Mouse (Mus musculus): Measurements from ENCODE around the gene Usp34. TPM values are rescaled to one million over a fixed set of nuclear protein-coding genes. Genes with fewer than 3 reads are reported as not detected.
"Not testable (repeated sequence)": the region's sequence is repeated elsewhere in the genome, so short reads cannot be mapped to it uniquely, and the experiment has no call there.

The Usp34 gene
- polyA plus RNA-seq, 1 experiment: 110 TPM

DNA sequence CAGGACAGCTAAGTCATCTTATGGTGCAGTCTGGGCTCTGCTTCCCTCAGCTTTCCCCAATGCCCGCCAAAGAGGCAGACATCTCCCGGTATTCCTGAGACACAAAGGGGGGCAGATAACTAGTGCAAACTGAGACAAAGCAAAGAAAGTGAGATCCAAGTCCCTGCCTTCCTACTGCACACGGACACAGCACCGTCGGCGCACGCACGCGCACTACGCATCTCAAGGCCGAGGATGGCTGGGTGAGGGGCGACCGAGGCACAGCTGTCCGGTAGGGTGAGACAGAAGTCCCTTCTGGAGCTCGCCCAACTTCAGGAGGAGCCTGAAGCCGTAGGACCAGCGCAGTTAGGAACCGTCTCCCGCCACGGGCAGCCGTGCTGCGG, 190.6 kb downstream of the Usp34 start:
- H3K9ac ChIP-seq (ENCODE audit: low read depth, poor library complexity, severe bottlenecking): peak overlapping the region; percentile 67
- peak overlapping the region; percentile 67 for H3K4me3 ChIP-seq (ENCODE audit: low read depth, low read length)
- H3K36me3 ChIP-seq (ENCODE audit: control insufficient read depth, insufficient read depth, low read length, poor library complexity, severe bottlenecking): peaks cover 19% of the 10 kb centered on the region
- H3K9me3 ChIP-seq (replicated peaks; ENCODE audit: control insufficient read depth, insufficient read depth, low read length, poor library complexity, severe bottlenecking): no peaks in the 10 kb centered on the region
- no peak overlapping the region for H3K27ac ChIP-seq (ENCODE audit: insufficient read depth, low read length)
- H3K27me3 ChIP-seq (ENCODE audit: control insufficient read depth, insufficient read depth, low read length, poor library complexity, severe bottlenecking): no peaks in the 10 kb centered on the region
- TF ChIP-seq POLR2A (IDR thresholded peaks at IDR 0.05; ENCODE audit: insufficient read depth, low read length): no peak
- no peak for TF ChIP-seq CTCF (IDR thresholded peaks at IDR 0.05; ENCODE audit: low read depth, low read length)
- TF ChIP-seq EP300 (IDR thresholded peaks at IDR 0.05; ENCODE audit: insufficient read depth, low read depth, low read length): no peak
- H3K4me1 ChIP-seq (ENCODE audit: control insufficient read depth, insufficient read depth, low read length): no peaks in the 10 kb centered on the region

DNA sequence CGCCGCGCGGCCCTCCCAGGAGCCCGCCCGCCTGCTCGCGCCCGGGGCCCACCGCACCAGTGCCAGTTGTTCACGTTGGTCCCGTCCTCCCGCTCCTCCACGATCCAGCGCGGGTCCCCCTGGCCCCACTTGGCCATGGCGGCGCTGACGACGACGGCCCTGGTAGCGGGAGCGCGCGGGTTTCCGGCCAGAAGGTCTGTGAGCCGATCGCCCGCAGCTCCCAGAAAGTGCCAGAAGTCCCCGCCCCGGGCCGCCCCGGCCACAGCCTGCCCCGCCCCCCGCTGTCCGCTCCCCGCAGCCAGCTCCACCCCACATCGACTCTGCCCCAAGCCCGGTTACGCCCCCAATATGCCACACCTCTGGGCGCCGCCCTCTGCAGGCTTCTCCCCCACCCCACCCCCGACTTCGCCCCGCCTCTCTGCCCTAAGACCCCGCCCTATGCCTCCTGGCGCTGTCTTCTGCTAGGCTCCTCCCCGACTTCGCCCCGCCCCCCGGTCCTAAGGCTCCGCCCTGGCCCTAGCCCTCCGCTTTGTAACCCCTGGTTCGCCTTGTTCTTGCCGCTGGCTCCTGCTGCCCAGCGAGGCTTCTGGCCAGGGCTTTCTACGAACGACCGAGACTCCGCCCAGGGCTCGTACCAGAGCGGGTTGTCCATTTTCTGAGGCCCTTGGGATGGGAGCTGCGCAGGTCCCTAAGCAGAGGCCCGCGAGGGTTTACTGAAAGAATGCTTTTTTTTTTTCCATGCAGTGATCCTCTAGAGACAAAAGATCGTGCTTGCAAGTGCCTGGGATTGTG, 191.2 kb downstream of the Usp34 start, which contains the start of gene Ahsa2:
Ahsa2 (minus strand) TSS at position 313 of the 792 bp plus-strand sequence.
- H3K27me3 ChIP-seq (ENCODE audit: control insufficient read depth, insufficient read depth, low read length, poor library complexity, severe bottlenecking): no peaks in the 10 kb centered on the region
- no peaks in the 10 kb centered on the region for H3K4me1 ChIP-seq (ENCODE audit: control insufficient read depth, insufficient read depth, low read length)
- TF ChIP-seq POLR2A (IDR thresholded peaks at IDR 0.05; ENCODE audit: insufficient read depth, low read length) (peak; percentile 42), EP300 (IDR thresholded peaks at IDR 0.05; ENCODE audit: insufficient read depth, low read depth, low read length) (no peak)
- no peaks in the 10 kb centered on the region for H3K9me3 ChIP-seq (replicated peaks; ENCODE audit: control insufficient read depth, insufficient read depth, low read length, poor library complexity, severe bottlenecking)
- H3K9ac ChIP-seq (ENCODE audit: low read depth, poor library complexity, severe bottlenecking): peak within 1 kb of the TSS; percentile 67
- peaks cover 13% of the 10 kb centered on the region for H3K36me3 ChIP-seq (ENCODE audit: control insufficient read depth, insufficient read depth, low read length, poor library complexity, severe bottlenecking)
- H3K27ac ChIP-seq (ENCODE audit: insufficient read depth, low read length): no peak within 1 kb of the TSS
- H3K4me3 ChIP-seq (ENCODE audit: low read depth, low read length): peak within 1 kb of the TSS; percentile 67

DNA sequence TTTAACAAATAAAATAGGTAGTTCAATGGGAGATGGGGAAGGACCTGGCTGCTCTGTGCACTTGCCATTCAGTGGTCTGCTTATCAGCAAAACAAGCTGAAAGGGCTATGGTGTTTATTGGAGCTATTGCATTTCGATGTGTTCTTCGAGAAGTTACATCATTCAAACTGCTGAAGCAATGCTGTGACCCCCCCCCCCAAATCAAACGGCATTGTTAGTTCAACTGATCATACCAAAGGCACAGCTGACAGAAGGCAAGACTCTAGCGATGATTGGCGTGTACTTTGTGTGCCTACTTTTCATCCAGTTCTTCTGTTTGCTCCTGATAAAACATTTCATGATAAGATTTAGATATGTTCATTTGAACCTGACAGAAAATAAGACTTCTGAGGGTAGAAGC, 191.9 kb downstream of the Usp34 start:
- Histone ChIP-seq H3K36me3 (ENCODE audit: control insufficient read depth, insufficient read depth, low read length, poor library complexity, severe bottlenecking) (peaks cover 7% of the 10 kb centered on the region), H3K9me3 (replicated peaks; ENCODE audit: control insufficient read depth, insufficient read depth, low read length, poor library complexity, severe bottlenecking) (no peaks in the 10 kb centered on the region), H3K9ac (ENCODE audit: low read depth, poor library complexity, severe bottlenecking) (no peak overlapping the region), H3K27ac (ENCODE audit: insufficient read depth, low read length) (no peak overlapping the region), H3K4me1 (ENCODE audit: control insufficient read depth, insufficient read depth, low read length) (no peaks in the 10 kb centered on the region), H3K4me3 (ENCODE audit: low read depth, low read length) (no peak overlapping the region), H3K27me3 (ENCODE audit: control insufficient read depth, insufficient read depth, low read length, poor library complexity, severe bottlenecking) (no peaks in the 10 kb centered on the region)
- no peak for TF ChIP-seq EP300 (IDR thresholded peaks at IDR 0.05; ENCODE audit: insufficient read depth, low read depth, low read length)

DNA sequence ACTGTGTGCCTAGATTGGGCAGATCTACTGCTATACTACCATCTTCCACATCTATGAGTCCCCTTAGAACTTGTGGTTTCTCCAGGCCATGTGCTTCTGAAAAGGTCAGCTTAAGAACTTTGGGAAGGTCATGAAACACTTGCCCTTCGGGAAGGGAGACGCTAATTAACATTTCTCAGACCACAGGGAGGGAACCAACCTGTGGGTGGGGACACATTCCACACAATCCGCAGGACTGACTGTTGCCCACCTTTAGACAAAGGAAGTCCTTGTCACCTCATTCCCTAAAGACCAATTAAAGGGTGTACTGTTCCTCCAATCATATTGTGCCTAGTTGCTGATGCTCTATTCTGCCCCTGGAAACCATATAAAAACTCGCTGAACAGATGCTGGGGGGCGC, 198.1 kb downstream of the Usp34 start:
- H3K9me3 ChIP-seq (replicated peaks; ENCODE audit: control insufficient read depth, insufficient read depth, low read length, poor library complexity, severe bottlenecking): peaks cover 29% of the 10 kb centered on the region
- H3K4me3 ChIP-seq (ENCODE audit: low read depth, low read length); H3K36me3 ChIP-seq (ENCODE audit: control insufficient read depth, insufficient read depth, low read length, poor library complexity, severe bottlenecking); H3K4me1 ChIP-seq (ENCODE audit: control insufficient read depth, insufficient read depth, low read length); H3K9ac ChIP-seq (ENCODE audit: low read depth, poor library complexity, severe bottlenecking); H3K27me3 ChIP-seq (ENCODE audit: control insufficient read depth, insufficient read depth, low read length, poor library complexity, severe bottlenecking): not testable (repeated sequence)
- peak overlapping the region; percentile 53 for H3K27ac ChIP-seq (ENCODE audit: insufficient read depth, low read length)
- TF ChIP-seq EP300 (IDR thresholded peaks at IDR 0.05; ENCODE audit: insufficient read depth, low read depth, low read length): peak; percentile 85

DNA sequence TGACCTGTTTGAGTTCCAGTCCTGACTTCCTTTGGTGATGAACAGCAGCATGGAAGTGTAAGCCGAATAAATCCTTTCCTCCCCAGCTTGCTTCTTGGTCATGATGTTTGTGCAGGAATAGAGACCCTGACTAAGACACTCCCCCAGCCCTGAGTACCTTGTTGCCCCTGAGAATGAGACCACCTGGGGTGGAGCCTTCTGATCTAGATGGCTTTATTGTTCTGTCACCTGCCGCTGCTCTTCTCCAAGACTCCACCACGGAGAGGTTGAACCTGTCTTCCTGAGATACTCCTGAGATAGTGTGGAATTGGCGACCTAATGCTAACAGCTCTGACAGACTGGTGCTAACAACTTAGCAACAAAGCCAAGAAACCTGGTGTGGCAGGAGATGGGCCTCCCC, 208.1 kb downstream of the Usp34 start:
- not testable (repeated sequence) for H3K36me3 ChIP-seq (ENCODE audit: control insufficient read depth, insufficient read depth, low read length, poor library complexity, severe bottlenecking); H3K9ac ChIP-seq (ENCODE audit: low read depth, poor library complexity, severe bottlenecking); H3K27ac ChIP-seq (ENCODE audit: insufficient read depth, low read length); H3K4me3 ChIP-seq (ENCODE audit: low read depth, low read length); H3K27me3 ChIP-seq (ENCODE audit: control insufficient read depth, insufficient read depth, low read length, poor library complexity, severe bottlenecking); H3K4me1 ChIP-seq (ENCODE audit: control insufficient read depth, insufficient read depth, low read length); H3K9me3 ChIP-seq (replicated peaks; ENCODE audit: control insufficient read depth, insufficient read depth, low read length, poor library complexity, severe bottlenecking)

DNA sequence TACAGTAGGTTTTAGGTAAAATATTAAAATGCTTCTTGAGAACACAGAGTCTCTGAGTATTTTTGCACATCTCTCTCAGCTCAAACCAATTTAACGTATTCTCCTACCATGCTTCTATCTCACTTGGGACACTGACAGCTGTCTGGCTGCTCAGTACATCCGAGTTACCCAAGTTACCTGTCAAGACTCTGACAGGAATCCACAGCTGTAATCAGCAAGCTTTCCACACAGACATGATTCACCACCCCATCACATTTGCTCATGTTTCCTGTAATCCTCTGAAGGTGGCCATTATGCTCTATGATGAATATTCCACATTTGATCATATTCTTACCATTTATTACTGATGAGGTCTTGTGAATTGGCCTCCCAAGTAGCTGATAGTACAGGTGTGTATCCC, 208.6 kb downstream of the Usp34 start:
- no peaks in the 10 kb centered on the region for H3K27me3 ChIP-seq (ENCODE audit: control insufficient read depth, insufficient read depth, low read length, poor library complexity, severe bottlenecking)
- no peak for TF ChIP-seq POLR2A (IDR thresholded peaks at IDR 0.05; ENCODE audit: insufficient read depth, low read length)
- no peak for TF ChIP-seq EP300 (IDR thresholded peaks at IDR 0.05; ENCODE audit: insufficient read depth, low read depth, low read length)
- no peak for TF ChIP-seq CTCF (IDR thresholded peaks at IDR 0.05; ENCODE audit: low read depth, low read length)
- no peak overlapping the region for H3K27ac ChIP-seq (ENCODE audit: insufficient read depth, low read length)
- H3K9me3 ChIP-seq (replicated peaks; ENCODE audit: control insufficient read depth, insufficient read depth, low read length, poor library complexity, severe bottlenecking): no peaks in the 10 kb centered on the region
- H3K9ac ChIP-seq (ENCODE audit: low read depth, poor library complexity, severe bottlenecking): no peak overlapping the region
- no peaks in the 10 kb centered on the region for H3K36me3 ChIP-seq (ENCODE audit: control insufficient read depth, insufficient read depth, low read length, poor library complexity, severe bottlenecking)
- no peak overlapping the region for H3K4me3 ChIP-seq (ENCODE audit: low read depth, low read length)
- H3K4me1 ChIP-seq (ENCODE audit: control insufficient read depth, insufficient read depth, low read length): peaks cover 4% of the 10 kb centered on the region

Measured in ES-Bruce4 (cell line).